Mouse (Mus musculus) midbrain, embryonic 12.5 days (tissue): ENCODE measurements around the gene Rapgef3. TPM values are rescaled to one million over a fixed set of nuclear protein-coding genes. Genes with fewer than 3 reads are reported as not detected.

Experiments used
- ATAC-seq: fragments of 200-750 bp; cut with Nextera tagmentation; 2 replicates; pipeline ENCODE4 v1.8.0; 2017; ENCODE audit warnings: low read depth, moderate TSS enrichment, moderate library complexity; ENCODE audit not compliant: low FRiP score
- H3K27ac ChIP-seq: fragments of 300-500 bp; sonication (generic); replicated peaks from 2 replicates; pipeline ENCODE4 v1.5.1; 2016; ENCODE audit warnings: mild to moderate bottlenecking
- H3K27me3 ChIP-seq: fragments of 300-500 bp; sonication (generic); 2 replicates; pipeline ENCODE4 v1.6.1; 2016; ENCODE audit warnings: mild to moderate bottlenecking
- H3K36me3 ChIP-seq: fragments of 300-500 bp; sonication (generic); 2 replicates; pipeline ENCODE4 v1.6.1; 2016
- H3K4me1 ChIP-seq: fragments of 300-500 bp; sonication (generic); 2 replicates; pipeline ENCODE4 v1.6.1; 2016
- H3K4me2 ChIP-seq: fragments of 300-500 bp; sonication (generic); replicated peaks from 2 replicates; pipeline ENCODE4 v1.6.1; 2016; ENCODE audit warnings: mild to moderate bottlenecking, moderate library complexity
- H3K4me3 ChIP-seq: fragments of 300-500 bp; sonication (generic); 2 replicates; pipeline ENCODE4 v1.5.1; 2016; ENCODE audit warnings: mild to moderate bottlenecking
- H3K9ac ChIP-seq: fragments of 300-500 bp; sonication (generic); replicated peaks from 2 replicates; pipeline ENCODE4 v1.6.1; 2016; ENCODE audit warnings: mild to moderate bottlenecking, moderate library complexity
- H3K9me3 ChIP-seq: fragments of 300-500 bp; sonication (generic); 2 replicates; pipeline ENCODE4 v1.6.1; 2016; ENCODE audit warnings: mild to moderate bottlenecking
- WGBS: fragments of 180-500 bp; shearing (Covaris S2); methylation state at CpG from one replicate; pipeline ENCODE4 v1.1.7; 2016; 5-methylcytosine and 5-hydroxymethylcytosine counted together
- polyA plus RNA-seq: library from polyadenylated mRNA; unstranded; fragments of >200 nt; fragmentation: Nextera tagmentation; extraction: Ambion mirVana; gene quantifications from 2 replicates; pipeline ENCODE4 v1.2.1, GENCODE M21; 2016

Rapgef3 gene
- polyA plus RNA-seq, 1 experiment from 2014 or later: 8.6 TPM

GRCm38 (mm10) chr15:97715083-97715482 is 52.7 kb downstream of the Rapgef3 start:
- Histone ChIP-seq H3K4me1 (no peaks in the 10 kb centered on the region), H3K4me3 (no peak overlapping the region), H3K27me3 (0 out of 2 replicates have a peak, but pooled peaks cover 7% of the 10 kb centered on the region), H3K27ac (no peak overlapping the region), H3K9ac (no peak overlapping the region), H3K4me2 (no peak overlapping the region), H3K9me3 (no peaks in the 10 kb centered on the region), H3K36me3 (no peaks in the 10 kb centered on the region)
- no peak for ATAC-seq
- WGBS: 89% methylated on average over 8 of the region's 8 CpGs

DNA sequence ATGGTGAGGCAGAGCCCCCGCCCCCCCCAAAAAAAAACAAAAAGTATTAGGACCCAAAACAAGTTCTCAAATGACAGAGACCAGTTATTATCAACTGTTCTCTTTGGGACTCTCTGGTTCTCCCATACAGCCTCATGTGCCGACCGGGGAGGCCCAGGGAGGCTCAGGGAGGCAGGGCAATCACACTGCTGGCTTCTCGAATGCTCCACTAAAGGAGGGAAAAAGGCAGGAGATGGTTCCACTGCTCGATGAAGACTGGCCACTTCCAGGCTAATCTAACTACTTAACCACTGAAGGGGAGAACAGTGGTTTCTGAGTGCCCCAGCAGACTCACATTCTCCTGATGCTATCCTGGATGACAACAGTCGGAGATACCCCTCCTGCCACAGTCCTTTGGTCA is 55.2 kb downstream of the Rapgef3 start:
- no peak overlapping the region for H3K4me3 ChIP-seq
- H3K27me3 ChIP-seq: 0 out of 2 replicates have a peak, but pooled peaks cover 4% of the 10 kb centered on the region
- H3K4me2 ChIP-seq: no peak overlapping the region
- H3K9ac ChIP-seq: no peak overlapping the region
- no peak for ATAC-seq
- no peaks in the 10 kb centered on the region for H3K9me3 ChIP-seq
- H3K27ac ChIP-seq: no peak overlapping the region
- H3K4me1 ChIP-seq: no peaks in the 10 kb centered on the region
- no peaks in the 10 kb centered on the region for H3K36me3 ChIP-seq
- 75% methylated on average over 6 of the region's 6 CpGs for WGBS

DNA sequence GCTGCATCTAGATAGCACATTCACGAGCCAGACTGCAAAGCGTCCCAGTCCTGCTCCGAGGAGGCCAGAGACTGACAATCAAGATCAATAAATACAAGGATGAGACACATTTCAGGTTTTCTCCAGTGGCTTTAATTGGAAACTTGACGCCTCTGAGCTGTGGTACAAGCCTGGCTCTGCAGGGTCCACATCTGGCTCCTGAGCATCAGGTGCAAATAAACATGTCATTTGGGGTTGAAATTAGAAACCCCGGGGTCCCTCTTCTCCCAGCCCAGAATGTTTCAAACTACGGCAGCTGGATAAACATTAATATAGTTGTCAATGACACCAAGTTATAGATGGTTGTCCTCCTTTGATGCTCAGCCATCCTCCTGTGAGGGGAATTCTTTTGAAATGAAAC is 56.9 kb downstream of the Rapgef3 start:
- Histone ChIP-seq H3K27me3 (no peaks in the 10 kb centered on the region), H3K4me1 (peaks cover 5% of the 10 kb centered on the region), H3K9me3 (no peaks in the 10 kb centered on the region), H3K9ac (no peak overlapping the region), H3K4me3 (no peak overlapping the region), H3K36me3 (no peaks in the 10 kb centered on the region), H3K27ac (no peak overlapping the region), H3K4me2 (no peak overlapping the region)
- 71% methylated on average over 6 of the region's 6 CpGs for WGBS
- ATAC-seq: no peak

GRCm38 (mm10) chr15:97705211-97706050 is 62.3 kb downstream of the Rapgef3 start, which contains the start of gene Rpap3:
Rpap3 (minus strand) TSS chr15:97705825.
- Histone ChIP-seq H3K4me2 (peak within 1 kb of the TSS; percentile 80), H3K4me3 (peak within 1 kb of the TSS; percentile 98), H3K27me3 (no peaks in the 10 kb centered on the region), H3K9me3 (no peaks in the 10 kb centered on the region), H3K9ac (peak within 1 kb of the TSS; percentile 97), H3K4me1 (peaks cover 16% of the 10 kb centered on the region), H3K36me3 (peaks cover 27% of the 10 kb centered on the region), H3K27ac (peak within 1 kb of the TSS; percentile 66)
- under 1% methylated on average over 59 of the region's 71 CpGs for WGBS
- ATAC-seq: peak; percentile 93

DNA sequence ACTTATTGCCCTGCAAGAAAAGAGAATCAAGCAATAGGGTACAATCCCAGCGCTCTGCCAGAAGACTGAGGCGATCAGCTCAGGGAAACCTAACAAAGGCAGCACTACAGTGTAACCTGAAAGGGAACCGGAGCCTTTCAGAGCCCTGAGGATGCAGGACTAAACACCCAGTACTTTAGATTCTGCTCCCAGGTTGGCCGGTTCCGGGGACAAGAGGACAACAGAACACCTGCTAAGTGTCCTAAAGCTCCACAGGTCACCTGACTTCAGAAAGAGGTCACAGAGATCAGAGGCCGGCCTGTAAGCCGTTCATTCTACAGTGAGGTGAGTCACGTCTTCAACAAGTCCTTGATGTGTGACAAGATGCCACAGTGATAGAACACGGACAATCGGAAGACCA is 71.2 kb downstream of the Rapgef3 start:
- no peaks in the 10 kb centered on the region for H3K9me3 ChIP-seq
- H3K36me3 ChIP-seq: peaks cover 93% of the 10 kb centered on the region
- WGBS: 90% methylated on average over 10 of the region's 10 CpGs
- no peak overlapping the region for H3K9ac ChIP-seq
- H3K4me3 ChIP-seq: no peak overlapping the region
- H3K4me2 ChIP-seq: no peak overlapping the region
- H3K4me1 ChIP-seq: no peaks in the 10 kb centered on the region
- no peak for ATAC-seq
- H3K27ac ChIP-seq: no peak overlapping the region
- H3K27me3 ChIP-seq: no peaks in the 10 kb centered on the region

Other genes starting within 250 kb of the Rapgef3 start
- 40.2 and 40.9 TPM in 2 replicates for gene Rpap3, start 62.1 kb downstream of the Rapgef3 start, polyA plus RNA-seq
- gene Endou, start 36.6 kb downstream of the Rapgef3 start, polyA plus RNA-seq: 0.16 and 0.20 TPM in 2 replicates
- 37.8 and 42.0 TPM in 2 replicates for gene Slc48a1, start 10.5 kb upstream of the Rapgef3 start, polyA plus RNA-seq
- gene Hdac7, start 76.5 kb upstream of the Rapgef3 start, polyA plus RNA-seq: 24.8 and 29.9 TPM in 2 replicates
- 0.24 TPM in 1 of 2 replicates, not detected in the other for gene Vdr, start 142.7 kb upstream of the Rapgef3 start, polyA plus RNA-seq
- gene Tmem106c, start 196.2 kb upstream of the Rapgef3 start, polyA plus RNA-seq: 52.8 and 58.2 TPM in 2 replicates
- 137 and 194 TPM in 2 replicates for gene Col2a1, start 236.7 kb upstream of the Rapgef3 start, polyA plus RNA-seq